Mouse (Mus musculus) thymus, postnatal 25 days (tissue): ENCODE data around the gene Pbld2.
"Not testable (repeated sequence)": the region's sequence is repeated elsewhere in the genome, so short reads cannot be mapped to it uniquely, and the experiment has no call there.

Experiments used
- DNase-seq: peaks from one replicate; pipeline ENCODE4 v3.0.0; 2022

The Pbld2 gene

GRCm38 (mm10) chr10:63026156-63026794 lies 2.2 kb downstream of the Pbld2 start:
- no peak for DNase-seq

GRCm38 (mm10) chr10:63026795-63027160 lies 2.7 kb downstream of the Pbld2 start:
- DNase-seq = no peak

GRCm38 (mm10) chr10:63027376-63028161 lies 3.5 kb downstream of the Pbld2 start:
- no peak for DNase-seq

- DNase-seq = no peak
Observed at GRCm38 (mm10) chr10:63028396-63028795, 4.3 kb downstream of the Pbld2 start.

GRCm38 (mm10) chr10:63032267-63032666 lies 8.2 kb downstream of the Pbld2 start:
- no peak for DNase-seq

GRCm38 (mm10) chr10:63032956-63033355 lies 8.8 kb downstream of the Pbld2 start:
- DNase-seq = no peak

- no peak for DNase-seq
Observed at GRCm38 (mm10) chr10:63038571-63039320, 14.6 kb downstream of the Pbld2 start.

GRCm38 (mm10) chr10:63039867-63040628 lies 15.9 kb downstream of the Pbld2 start:
- DNase-seq = no peak

GRCm38 (mm10) chr10:63043154-63043553 lies 19.0 kb downstream of the Pbld2 start:
- DNase-seq = peak; percentile 18

- DNase-seq = no peak
Observed at GRCm38 (mm10) chr10:63047751-63048150, 23.6 kb downstream of the Pbld2 start.

- DNase-seq = no peak
Observed at GRCm38 (mm10) chr10:63049106-63049505, 25.0 kb downstream of the Pbld2 start.

GRCm38 (mm10) chr10:63051267-63051666 lies 27.2 kb downstream of the Pbld2 start:
- DNase-seq = no peak

GRCm38 (mm10) chr10:63052011-63052410 lies 27.9 kb downstream of the Pbld2 start:
- no peak for DNase-seq

- DNase-seq = no peak
Observed at GRCm38 (mm10) chr10:63053007-63053406, 28.9 kb downstream of the Pbld2 start.

GRCm38 (mm10) chr10:63054071-63054470 lies 30.0 kb downstream of the Pbld2 start:
- DNase-seq = not testable (repeated sequence)

GRCm38 (mm10) chr10:63054586-63054985 lies 30.5 kb downstream of the Pbld2 start:
- peak; percentile 3 for DNase-seq

GRCm38 (mm10) chr10:63056966-63057750 lies 33.0 kb downstream of the Pbld2 start:
- DNase-seq = no peak

- no peak for DNase-seq
Observed at GRCm38 (mm10) chr10:63059862-63060261, 35.7 kb downstream of the Pbld2 start, which contains the start of gene Pbld1. Gene Pbld1, plus strand, starts transcription at chr10:63060162.

- DNase-seq = no peak
Observed at GRCm38 (mm10) chr10:63060406-63060805, 36.3 kb downstream of the Pbld2 start.

GRCm38 (mm10) chr10:63061266-63061665 lies 37.2 kb downstream of the Pbld2 start:
- DNase-seq = no peak

GRCm38 (mm10) chr10:63062696-63063095 lies 38.6 kb downstream of the Pbld2 start:
- no peak for DNase-seq

GRCm38 (mm10) chr10:63063365-63063764 lies 39.2 kb downstream of the Pbld2 start:
- DNase-seq = no peak
